Mouse (Mus musculus) liver, adult 2 months (tissue): ENCODE data around the gene Marc1.

ENCODE experiments used
- CTCF ChIP-seq: fragments of 200-500 bp; IDR thresholded peaks from 2 replicates; pipeline ENCODE4 v1.5.1; 2011; ENCODE audit warnings: low read depth, low read length, control low read depth
- POLR2A ChIP-seq: fragments of 200-500 bp; IDR thresholded peaks from 2 replicates; pipeline ENCODE4 v1.6.1; 2011; ENCODE audit warnings: low read length, control low read depth; ENCODE audit not compliant: insufficient read depth; ENCODE audit errors: extremely low read depth

DNA sequence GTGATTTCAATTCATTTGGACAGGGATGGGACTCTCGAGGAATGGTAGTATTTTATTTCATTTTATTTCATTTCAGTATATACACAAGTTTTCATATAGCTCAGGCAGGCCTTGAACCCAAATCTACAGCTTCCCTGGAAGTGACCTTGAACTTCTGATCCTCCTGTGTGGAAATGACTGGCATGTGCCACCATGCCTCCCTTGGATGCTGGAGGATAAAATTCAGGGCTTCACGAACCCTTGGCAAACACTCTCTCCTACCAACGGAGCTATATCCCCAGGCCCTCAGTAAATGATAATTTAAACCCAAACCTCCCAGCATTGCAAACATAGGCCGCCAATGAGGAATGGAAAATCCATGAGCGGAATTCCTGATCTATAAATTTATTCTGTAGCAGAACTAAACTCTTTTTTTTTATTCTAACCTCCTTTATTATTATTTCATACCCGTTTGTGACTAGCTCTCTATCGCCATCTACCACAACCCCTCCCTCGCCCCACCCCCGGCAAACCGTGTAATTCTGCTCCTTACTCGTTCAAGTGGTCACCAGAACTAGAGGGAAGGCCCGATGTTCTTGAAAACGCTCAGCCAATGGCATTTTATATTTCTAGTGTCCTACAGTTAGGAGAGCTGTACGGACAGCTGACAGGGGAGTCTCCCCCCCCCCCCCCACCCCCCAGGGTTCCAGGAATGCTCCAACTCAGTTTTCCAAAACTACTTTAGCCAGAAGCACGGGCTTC lies 33.4 kb upstream of the Marc1 start:
- TF ChIP-seq POLR2A (no peak), CTCF (peak; percentile 27)
